Mouse (Mus musculus) heart, embryonic 11.5 days (tissue): ENCODE results near the gene Kiss1r. TPM values are rescaled to one million over a fixed set of nuclear protein-coding genes. Genes with fewer than 3 reads are reported as not detected.

Source experiments
- ATAC-seq: fragments of 200-750 bp; cut with Nextera tagmentation; replicated peaks from 2 replicates; pipeline ENCODE4 v1.8.0; 2017; ENCODE audit warnings: moderate library complexity; ENCODE audit not compliant: insufficient number of reproducible peaks, low FRiP score, low TSS enrichment
- H3K27ac ChIP-seq: fragments of 300-500 bp; sonication (generic); 2 replicates; pipeline ENCODE4 v1.5.1; 2014; ENCODE audit warnings: mild to moderate bottlenecking, low read depth, low read length
- H3K27me3 ChIP-seq: fragments of 300-500 bp; sonication (generic); 2 replicates; pipeline ENCODE4 v1.6.1; 2014; ENCODE audit warnings: mild to moderate bottlenecking, low read length, mixed read lengths; ENCODE audit not compliant: control insufficient read depth, insufficient read depth
- H3K36me3 ChIP-seq: fragments of 300-500 bp; sonication (generic); 2 replicates; pipeline ENCODE4 v1.6.1; 2014; ENCODE audit warnings: mild to moderate bottlenecking, low read length, moderate library complexity, mixed read lengths; ENCODE audit not compliant: control insufficient read depth, insufficient read depth
- H3K4me1 ChIP-seq: fragments of 300-500 bp; sonication (generic); 2 replicates; pipeline ENCODE4 v1.6.1; 2014; ENCODE audit warnings: low read length; ENCODE audit not compliant: control insufficient read depth, insufficient read depth
- H3K4me2 ChIP-seq: fragments of 300-500 bp; sonication (generic); 2 replicates; pipeline ENCODE4 v1.6.1; 2014; ENCODE audit warnings: mild to moderate bottlenecking, moderate library complexity
- H3K4me3 ChIP-seq: fragments of 300-500 bp; sonication (generic); 2 replicates; pipeline ENCODE4 v1.5.1; 2014; ENCODE audit warnings: low read depth, low read length
- H3K9ac ChIP-seq: fragments of 300-500 bp; sonication (generic); 2 replicates; pipeline ENCODE4 v1.6.1; 2014; ENCODE audit warnings: mild to moderate bottlenecking, low read depth, low read length, moderate library complexity
- H3K9me3 ChIP-seq: fragments of 300-500 bp; sonication (generic); replicated peaks from 2 replicates; pipeline ENCODE4 v1.6.1; 2016; ENCODE audit warnings: low read length; ENCODE audit not compliant: control insufficient read depth
- WGBS: fragments of 180-500 bp; shearing (Covaris S2); extraction: QIAGEN DNeasy Blood & Tissue Kit; methylation state at CpG from one replicate; pipeline ENCODE4 v1.1.7; 2014; ENCODE audit not compliant: insufficient replicate concordance; 5-methylcytosine and 5-hydroxymethylcytosine counted together
- polyA plus RNA-seq: library from polyadenylated mRNA; unstranded; fragments of >200 nt; fragmentation: Nextera tagmentation; extraction: Ambion mirVana; gene quantifications from 2 replicates; pipeline ENCODE4 v1.2.1, GENCODE M21; 2014

The Kiss1r gene
- polyA plus RNA-seq, 1 experiment from 2014 or later, result 0.31 TPM

- Histone ChIP-seq H3K9ac (peak within 1 kb of the TSS; percentile 97), H3K4me3 (peak within 1 kb of the TSS; percentile 71), H3K27ac (peak within 1 kb of the TSS; percentile 92), H3K9me3 (no peaks in the 10 kb centered on the region), H3K4me2 (peak within 1 kb of the TSS; percentile 59), H3K36me3 (peaks cover 18% of the 10 kb centered on the region), H3K4me1 (no peaks in the 10 kb centered on the region), H3K27me3 (no peaks in the 10 kb centered on the region)
- 3% methylated on average over 52 of the region's 52 CpGs for WGBS
- ATAC-seq, result peak; percentile 95
Measured at GRCm38 (mm10) chr10:79908167-79909091, 8.3 kb upstream of the Kiss1r start, which contains the start of gene Med16. TSS of gene Med16 (minus strand) at chr10:79908923.

GRCm38 (mm10) chr10:79909092-79909922 lies 7.5 kb upstream of the Kiss1r start:
- no peaks in the 10 kb centered on the region for H3K9me3 ChIP-seq
- peak overlapping the region; percentile 92 for H3K27ac ChIP-seq
- WGBS, result 24% methylated on average over 14 of the region's 14 CpGs
- H3K27me3 ChIP-seq, result no peaks in the 10 kb centered on the region
- peaks cover 16% of the 10 kb centered on the region for H3K36me3 ChIP-seq
- H3K9ac ChIP-seq, result peak overlapping the region; percentile 44; the same call in 1 of the 2 replicates
- H3K4me1 ChIP-seq, result peaks cover 4% of the 10 kb centered on the region
- H3K4me2 ChIP-seq, result peak overlapping the region; percentile 59
- H3K4me3 ChIP-seq, result no peak overlapping the region; the same call in 1 of the 2 replicates
- ATAC-seq, result 0 out of 2 replicates have a peak, but pooled peaks have one; percentile 35

GRCm38 (mm10) chr10:79910556-79910955 lies 6.2 kb upstream of the Kiss1r start, which contains the start of gene Gm26602:
TSS of gene Gm26602 (plus strand) at chr10:79910856.
- H3K27me3 ChIP-seq, result no peaks in the 10 kb centered on the region
- 90% methylated on average over 4 of the region's 4 CpGs for WGBS
- no peak within 1 kb of the TSS for H3K27ac ChIP-seq

GRCm38 (mm10) chr10:79912412-79912811 lies 4.4 kb upstream of the Kiss1r start:
- WGBS, result 63% methylated on average over 20 of the region's 20 CpGs
- peaks cover 27% of the 10 kb centered on the region for H3K4me1 ChIP-seq
- H3K36me3 ChIP-seq, result peaks cover 7% of the 10 kb centered on the region; the same call in 1 of the 2 replicates
- ATAC-seq, result no peak
- H3K9me3 ChIP-seq, result no peaks in the 10 kb centered on the region
- H3K4me2 ChIP-seq, result no peak overlapping the region
- peaks cover under 1% of the 10 kb centered on the region; the same call in 1 of the 2 replicates for H3K27me3 ChIP-seq
- no peak overlapping the region for H3K9ac ChIP-seq
- H3K4me3 ChIP-seq, result no peak overlapping the region
- H3K27ac ChIP-seq, result no peak overlapping the region

More at GRCm38 (mm10) chr10:79910556-79910955, 6.2 kb upstream of the Kiss1r start, which contains the start of gene Gm26602:
- H3K4me3 ChIP-seq, result no peak within 1 kb of the TSS
- H3K4me2 ChIP-seq, result no peak within 1 kb of the TSS
- H3K9ac ChIP-seq, result no peak within 1 kb of the TSS
- no peaks in the 10 kb centered on the region for H3K9me3 ChIP-seq
- ATAC-seq, result no peak
- H3K36me3 ChIP-seq, result peaks cover 7% of the 10 kb centered on the region; the same call in 1 of the 2 replicates
- H3K4me1 ChIP-seq, result peaks cover 16% of the 10 kb centered on the region

GRCm38 (mm10) chr10:79914131-79914947 lies 2.4 kb upstream of the Kiss1r start:
- ATAC-seq, result no peak
- H3K4me3 ChIP-seq, result no peak overlapping the region
- no peak overlapping the region for H3K4me2 ChIP-seq
- H3K9ac ChIP-seq, result peak overlapping the region; percentile 44; the same call in 1 of the 2 replicates
- 59% methylated on average over 11 of the region's 11 CpGs for WGBS
- peaks cover 7% of the 10 kb centered on the region; the same call in 1 of the 2 replicates for H3K36me3 ChIP-seq
- H3K27ac ChIP-seq, result no peak overlapping the region
- H3K27me3 ChIP-seq, result peaks cover 19% of the 10 kb centered on the region
- H3K9me3 ChIP-seq, result no peaks in the 10 kb centered on the region
- peaks cover 38% of the 10 kb centered on the region for H3K4me1 ChIP-seq

GRCm38 (mm10) chr10:79914948-79915596 lies 1.7 kb upstream of the Kiss1r start:
- no peak for ATAC-seq
- WGBS, result 67% methylated on average over 7 of the region's 7 CpGs
- Histone ChIP-seq H3K9ac (no peak overlapping the region), H3K4me2 (no peak overlapping the region), H3K27ac (no peak overlapping the region), H3K36me3 (peaks cover 7% of the 10 kb centered on the region; the same call in 1 of the 2 replicates), H3K4me3 (no peak overlapping the region), H3K4me1 (peaks cover 40% of the 10 kb centered on the region), H3K27me3 (peaks cover 27% of the 10 kb centered on the region), H3K9me3 (no peaks in the 10 kb centered on the region)

GRCm38 (mm10) chr10:79916081-79916480 lies 690 bp upstream of the Kiss1r start:
- Histone ChIP-seq H3K4me2 (peak overlapping the region; percentile 87), H3K27ac (no peak overlapping the region; the same call in 1 of the 2 replicates), H3K4me1 (peaks cover 44% of the 10 kb centered on the region), H3K9ac (peak overlapping the region; percentile 84), H3K9me3 (no peaks in the 10 kb centered on the region), H3K36me3 (peaks cover 4% of the 10 kb centered on the region; the same call in 1 of the 2 replicates), H3K4me3 (peak overlapping the region; percentile 80), H3K27me3 (peaks cover 37% of the 10 kb centered on the region)
- WGBS, result 8% methylated on average over 8 of the region's 8 CpGs
- no peak for ATAC-seq
